Mouse (Mus musculus): Measurements from ENCODE around the gene Rpgrip1l. TPM values are rescaled to one million over a fixed set of nuclear protein-coding genes. Genes with fewer than 3 reads are reported as not detected.

Rpgrip1l gene
- polyA plus RNA-seq, 1 experiment: 6.3 TPM

DNA sequence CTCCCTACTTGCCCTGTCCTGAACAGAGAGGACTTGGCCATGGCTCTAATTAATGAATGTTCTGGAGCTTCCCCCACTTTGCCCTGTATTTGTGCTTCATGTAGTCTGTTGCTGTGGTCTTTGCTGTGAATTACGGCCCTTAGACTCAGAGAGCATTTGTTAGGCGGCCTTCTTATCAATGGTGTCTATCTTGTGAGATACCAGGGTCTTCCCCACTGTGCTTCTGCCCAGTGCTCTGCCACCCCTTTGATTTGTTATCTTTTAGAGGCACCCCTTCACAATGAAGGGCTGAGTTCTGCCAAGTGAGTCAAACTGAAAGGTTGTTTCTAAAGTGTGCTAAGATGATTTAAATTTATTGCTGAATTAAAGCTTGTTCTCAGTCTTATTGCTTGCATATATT lies 105.4 kb downstream of the Rpgrip1l start:
- Histone ChIP-seq H3K4me1 (ENCODE audit: control insufficient read depth, insufficient read depth, low read length) (no peaks in the 10 kb centered on the region), H3K27me3 (ENCODE audit: control insufficient read depth, insufficient read depth, low read length) (no peaks in the 10 kb centered on the region), H3K27ac (ENCODE audit: insufficient read depth, low read length) (no peak overlapping the region), H3K4me3 (replicated peaks; ENCODE audit: insufficient read depth, low read depth, low read length) (no peak overlapping the region)
- 80% methylated on average over 2 of the region's 2 CpGs for WGBS
- TF ChIP-seq CTCF (IDR thresholded peaks at IDR 0.05; ENCODE audit: borderline replicate concordance, insufficient read depth, low read depth, low read length) (no peak), POLR2A (IDR thresholded peaks at IDR 0.05; ENCODE audit: borderline replicate concordance, insufficient read depth, low read length) (no peak)
- no peak for DNase-seq

DNA sequence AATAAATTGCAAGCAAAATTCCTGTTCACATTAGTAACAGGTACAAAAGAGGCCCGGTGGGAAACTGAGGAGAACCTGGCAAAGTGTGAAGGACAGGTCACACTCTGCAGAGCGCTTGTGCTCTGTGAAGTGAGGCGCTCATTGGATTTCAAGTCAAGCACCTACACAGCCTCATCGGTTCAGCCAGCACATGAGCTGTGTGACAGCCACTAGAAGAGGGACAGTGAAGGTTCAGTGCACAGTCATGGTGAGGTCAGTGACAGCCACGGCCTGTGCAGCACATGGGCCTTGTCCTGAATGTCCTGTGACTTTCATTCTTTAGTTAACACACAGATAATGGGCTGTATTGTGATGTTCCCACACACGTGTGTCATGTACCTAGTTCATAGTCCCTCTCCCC lies 107.2 kb downstream of the Rpgrip1l start:
- Histone ChIP-seq H3K27ac (ENCODE audit: insufficient read depth, low read length) (no peak overlapping the region), H3K4me1 (ENCODE audit: control insufficient read depth, insufficient read depth, low read length) (no peaks in the 10 kb centered on the region), H3K4me3 (replicated peaks; ENCODE audit: insufficient read depth, low read depth, low read length) (no peak overlapping the region), H3K27me3 (ENCODE audit: control insufficient read depth, insufficient read depth, low read length) (no peaks in the 10 kb centered on the region)
- 83% methylated on average over 6 of the region's 6 CpGs for WGBS
- no peak for TF ChIP-seq CTCF (IDR thresholded peaks at IDR 0.05; ENCODE audit: borderline replicate concordance, insufficient read depth, low read depth, low read length)
- no peak for TF ChIP-seq POLR2A (IDR thresholded peaks at IDR 0.05; ENCODE audit: borderline replicate concordance, insufficient read depth, low read length)
- no peak for DNase-seq

DNA sequence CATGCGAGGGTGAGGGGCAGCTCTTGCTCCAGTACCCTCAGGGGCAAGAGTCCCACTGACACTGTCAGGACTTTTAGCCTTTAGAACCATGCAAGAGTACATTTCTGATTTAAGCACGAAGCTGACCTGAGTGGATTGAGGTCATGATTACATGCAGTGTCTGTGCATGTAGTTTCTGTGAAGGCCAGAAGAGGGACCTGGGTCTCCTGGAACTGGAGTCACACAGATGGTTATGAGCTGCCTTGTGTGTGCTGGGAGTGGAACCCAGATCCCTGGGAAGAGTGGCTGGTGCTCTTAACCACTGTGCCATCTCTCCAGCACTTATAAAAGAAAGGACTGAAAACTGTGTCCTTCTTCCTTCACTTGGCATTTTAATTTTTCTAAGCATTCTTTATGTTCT lies 111.9 kb downstream of the Rpgrip1l start:
- 78% methylated on average over 2 of the region's 2 CpGs for WGBS
- H3K4me1 ChIP-seq (ENCODE audit: control insufficient read depth, insufficient read depth, low read length): no peaks in the 10 kb centered on the region
- no peak for DNase-seq
- H3K27ac ChIP-seq (ENCODE audit: insufficient read depth, low read length): no peak overlapping the region
- no peaks in the 10 kb centered on the region for H3K27me3 ChIP-seq (ENCODE audit: control insufficient read depth, insufficient read depth, low read length)
- TF ChIP-seq POLR2A (IDR thresholded peaks at IDR 0.05; ENCODE audit: borderline replicate concordance, insufficient read depth, low read length): no peak
- no peak for TF ChIP-seq CTCF (IDR thresholded peaks at IDR 0.05; ENCODE audit: borderline replicate concordance, insufficient read depth, low read depth, low read length)
- no peak overlapping the region for H3K4me3 ChIP-seq (replicated peaks; ENCODE audit: insufficient read depth, low read depth, low read length)

DNA sequence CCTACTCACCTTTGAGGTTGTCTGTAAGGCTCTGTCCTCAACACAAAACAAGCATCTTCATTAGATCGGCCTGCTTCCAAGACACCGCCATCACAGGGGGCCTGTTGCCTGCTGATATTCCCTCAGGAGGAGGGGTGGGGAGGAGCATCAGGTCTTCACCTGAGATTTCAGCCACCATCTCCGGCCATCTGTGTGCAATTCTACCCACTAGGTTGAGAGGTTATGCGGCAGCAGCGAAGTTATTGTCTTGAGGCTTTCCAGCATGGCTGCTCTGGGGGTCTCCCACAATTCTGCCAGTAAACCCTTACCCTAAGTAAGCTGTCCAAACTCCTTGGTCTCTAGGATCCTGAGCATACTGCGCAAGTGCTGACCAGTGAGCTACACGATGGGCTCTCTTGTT lies 113.2 kb downstream of the Rpgrip1l start, which contains the start of gene Aktip:
Gene Aktip (minus strand): TSS at position 101 of the 400 bp plus-strand sequence.
- H3K27me3 ChIP-seq (ENCODE audit: control insufficient read depth, insufficient read depth, low read length): no peaks in the 10 kb centered on the region
- no peak within 1 kb of the TSS for H3K27ac ChIP-seq (ENCODE audit: insufficient read depth, low read length)
- no peak within 1 kb of the TSS for H3K4me3 ChIP-seq (replicated peaks; ENCODE audit: insufficient read depth, low read depth, low read length)
- DNase-seq: no peak
- TF ChIP-seq CTCF (IDR thresholded peaks at IDR 0.05; ENCODE audit: borderline replicate concordance, insufficient read depth, low read depth, low read length) (no peak), POLR2A (IDR thresholded peaks at IDR 0.05; ENCODE audit: borderline replicate concordance, insufficient read depth, low read length) (no peak)
- H3K4me1 ChIP-seq (ENCODE audit: control insufficient read depth, insufficient read depth, low read length): no peaks in the 10 kb centered on the region
- 92% methylated on average over 7 of the region's 7 CpGs for WGBS

DNA sequence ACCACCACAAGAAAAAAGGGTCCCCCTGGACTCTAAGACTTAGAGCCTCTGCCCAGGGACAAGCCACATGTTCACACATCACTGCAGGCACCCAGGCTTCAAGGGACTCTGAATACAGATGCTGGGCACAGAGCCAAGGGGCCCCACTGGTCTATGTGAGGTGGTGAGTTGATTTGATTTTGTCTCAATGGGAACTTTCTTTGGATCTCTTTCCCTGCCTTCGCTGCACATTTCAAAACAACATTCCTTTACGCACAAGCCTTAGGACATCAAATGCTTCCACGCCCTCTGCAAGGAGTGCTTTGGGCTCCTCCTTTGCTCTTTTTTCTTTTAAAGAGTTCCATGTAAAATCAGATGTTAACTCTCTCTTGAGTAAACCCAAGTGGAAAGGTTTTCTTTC lies 115.0 kb downstream of the Rpgrip1l start:
- Histone ChIP-seq H3K27ac (ENCODE audit: insufficient read depth, low read length) (no peak overlapping the region), H3K4me3 (replicated peaks; ENCODE audit: insufficient read depth, low read depth, low read length) (no peak overlapping the region), H3K27me3 (ENCODE audit: control insufficient read depth, insufficient read depth, low read length) (no peaks in the 10 kb centered on the region), H3K4me1 (ENCODE audit: control insufficient read depth, insufficient read depth, low read length) (peaks cover 4% of the 10 kb centered on the region; the same call in 1 of the 2 replicates)
- DNase-seq: no peak
- no peak for TF ChIP-seq POLR2A (IDR thresholded peaks at IDR 0.05; ENCODE audit: borderline replicate concordance, insufficient read depth, low read length)
- TF ChIP-seq CTCF (IDR thresholded peaks at IDR 0.05; ENCODE audit: borderline replicate concordance, insufficient read depth, low read depth, low read length): no peak
- 84% methylated on average over 3 of the region's 3 CpGs for WGBS

DNA sequence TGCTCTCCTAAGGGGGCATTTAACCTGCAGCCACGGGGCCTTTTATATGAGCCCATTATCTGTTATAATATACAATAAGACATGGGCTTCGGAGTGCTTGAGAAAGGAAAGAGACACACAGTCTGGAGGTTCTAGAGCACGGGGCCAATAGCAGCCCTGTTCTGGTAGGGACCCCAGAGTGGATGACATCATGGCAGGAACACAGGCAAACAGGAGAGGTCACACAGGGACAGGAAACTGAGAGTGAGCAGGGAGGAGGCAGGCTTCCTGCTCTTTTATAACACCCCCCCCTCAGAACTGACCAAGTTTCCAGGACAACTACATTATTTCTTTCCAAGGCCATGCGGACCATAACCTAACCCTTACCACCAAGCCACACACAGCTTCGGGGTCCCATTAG lies 115.8 kb downstream of the Rpgrip1l start:
- H3K27me3 ChIP-seq (ENCODE audit: control insufficient read depth, insufficient read depth, low read length): no peaks in the 10 kb centered on the region
- no peak for DNase-seq
- H3K4me3 ChIP-seq (replicated peaks; ENCODE audit: insufficient read depth, low read depth, low read length): no peak overlapping the region
- no peak overlapping the region for H3K27ac ChIP-seq (ENCODE audit: insufficient read depth, low read length)
- WGBS: 89% methylated on average over 5 of the region's 5 CpGs
- peaks cover 4% of the 10 kb centered on the region; the same call in 1 of the 2 replicates for H3K4me1 ChIP-seq (ENCODE audit: control insufficient read depth, insufficient read depth, low read length)
- TF ChIP-seq POLR2A (IDR thresholded peaks at IDR 0.05; ENCODE audit: borderline replicate concordance, insufficient read depth, low read length) (no peak), CTCF (IDR thresholded peaks at IDR 0.05; ENCODE audit: borderline replicate concordance, insufficient read depth, low read depth, low read length) (no peak)

DNA sequence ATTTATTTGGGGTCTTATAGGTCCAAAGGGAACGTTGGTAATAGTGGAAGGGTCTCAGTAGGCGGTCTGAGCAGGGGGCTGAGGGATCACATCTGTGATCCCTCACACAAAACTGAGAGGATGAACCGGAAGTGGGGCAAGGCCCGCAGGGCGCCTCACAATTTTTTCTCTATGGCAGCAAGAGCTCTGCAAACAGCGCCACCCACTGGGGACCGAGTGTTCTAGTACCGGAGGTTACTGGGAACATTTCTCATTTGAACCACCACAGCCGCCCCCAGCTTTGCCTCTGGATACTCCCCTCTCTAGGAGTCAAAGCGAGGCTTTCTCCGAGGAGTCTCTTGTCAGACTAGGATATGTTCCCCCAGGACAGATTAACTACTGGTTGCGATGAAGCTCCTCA lies 116.4 kb downstream of the Rpgrip1l start:
- Histone ChIP-seq H3K4me1 (ENCODE audit: control insufficient read depth, insufficient read depth, low read length) (peaks cover 4% of the 10 kb centered on the region; the same call in 1 of the 2 replicates), H3K4me3 (replicated peaks; ENCODE audit: insufficient read depth, low read depth, low read length) (no peak overlapping the region), H3K27me3 (ENCODE audit: control insufficient read depth, insufficient read depth, low read length) (no peaks in the 10 kb centered on the region), H3K27ac (ENCODE audit: insufficient read depth, low read length) (no peak overlapping the region)
- WGBS: 83% methylated on average over 12 of the region's 12 CpGs
- no peak for DNase-seq
- TF ChIP-seq POLR2A (IDR thresholded peaks at IDR 0.05; ENCODE audit: borderline replicate concordance, insufficient read depth, low read length) (no peak), CTCF (IDR thresholded peaks at IDR 0.05; ENCODE audit: borderline replicate concordance, insufficient read depth, low read depth, low read length) (no peak)

DNA sequence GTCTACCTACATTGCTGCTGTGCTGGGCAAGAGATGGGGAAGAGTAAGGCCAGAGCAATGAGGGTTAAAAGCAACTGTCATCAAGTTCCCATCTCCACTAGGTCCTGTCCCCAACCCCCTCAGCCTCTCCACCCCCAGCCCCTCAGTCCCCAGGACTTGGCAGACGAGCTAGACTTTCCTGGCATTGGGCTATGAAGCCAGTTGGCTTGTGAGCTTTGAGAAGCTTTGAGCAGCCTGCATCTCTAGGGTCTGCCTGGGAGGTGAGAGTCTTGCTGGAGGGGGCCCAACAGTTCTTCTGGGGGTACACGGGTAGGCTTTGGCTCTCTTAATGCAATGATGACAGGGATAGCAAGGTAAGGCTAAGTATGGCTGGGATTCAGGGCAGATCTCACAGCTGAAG lies 119.0 kb downstream of the Rpgrip1l start:
- no peak for DNase-seq
- H3K4me1 ChIP-seq (ENCODE audit: control insufficient read depth, insufficient read depth, low read length): peaks cover 4% of the 10 kb centered on the region; the same call in 1 of the 2 replicates
- H3K4me3 ChIP-seq (replicated peaks; ENCODE audit: insufficient read depth, low read depth, low read length): no peak overlapping the region
- H3K27ac ChIP-seq (ENCODE audit: insufficient read depth, low read length): no peak overlapping the region
- no peaks in the 10 kb centered on the region for H3K27me3 ChIP-seq (ENCODE audit: control insufficient read depth, insufficient read depth, low read length)
- TF ChIP-seq POLR2A (IDR thresholded peaks at IDR 0.05; ENCODE audit: borderline replicate concordance, insufficient read depth, low read length) (no peak), CTCF (IDR thresholded peaks at IDR 0.05; ENCODE audit: borderline replicate concordance, insufficient read depth, low read depth, low read length) (no peak)
- WGBS: 19% methylated on average over 2 of the region's 2 CpGs

Data from cerebellum, adult 2 months (tissue).